Mouse (Mus musculus): ENCODE data around the gene Mast4.

DNA sequence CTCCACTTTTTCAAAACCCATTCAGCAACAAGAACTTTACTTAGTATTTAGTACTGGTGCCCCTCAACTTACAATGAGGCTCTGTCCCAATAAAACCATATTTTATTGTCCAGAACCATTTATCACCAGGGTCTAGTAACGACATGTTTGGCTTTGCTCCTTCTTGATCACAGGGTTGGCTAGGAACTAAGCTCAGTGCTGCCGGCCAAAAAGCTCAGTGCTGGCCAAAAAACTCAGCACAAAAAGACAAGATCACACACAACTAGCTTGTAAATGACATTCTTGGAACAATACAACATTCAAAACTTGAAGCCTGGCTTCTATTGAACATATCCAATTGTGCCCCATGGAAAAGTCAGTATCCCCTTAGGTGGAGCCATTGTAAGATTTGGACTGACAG lies 386.8 kb downstream of the Mast4 start:
- TF ChIP-seq POLR2A (IDR thresholded peaks at IDR 0.05; ENCODE audit: low read depth, low read length) (no peak), CTCF (IDR thresholded peaks at IDR 0.05; ENCODE audit: extremely low read depth, insufficient read depth, insufficient read length, insufficient replicate concordance) (no peak)

All from spleen, adult 2 months (tissue).